Mouse (Mus musculus) layer of hippocampus, adult 8-10 months (tissue): ENCODE measurements around the gene Smarcd2. TPM values are rescaled to one million over a fixed set of nuclear protein-coding genes. Genes with fewer than 3 reads are reported as not detected.

Experiments
- DNase-seq, 2 experiments: peaks; one replicate each; pipeline ENCODE4 v3.0.0; 2022; ENCODE audit warnings: low spot score in 2 of 2
- total RNA-seq, 4 experiments: library from RNA; stranded (reverse); gene quantifications; 2 replicates each; pipeline ENCODE4 v1.2.4; 2022

Smarcd2 gene
- 10 to 100 TPM; 29.1 to 34.7 (median 31.2) TPM for total RNA-seq

GRCm38 (mm10) chr11:106272644-106273310 is at the start of gene Smarcd2:
Gene Smarcd2 (minus strand): TSS chr11:106272972.
- DNase-seq: peak; percentile 99

- DNase-seq: no peak
Measured at GRCm38 (mm10) chr11:106318406-106319366, 45.9 kb upstream of the Smarcd2 start.

- no peak for DNase-seq
Measured at GRCm38 (mm10) chr11:106317801-106318200, 45.0 kb upstream of the Smarcd2 start.

- DNase-seq: no peak
Measured at GRCm38 (mm10) chr11:106316416-106316815, 43.6 kb upstream of the Smarcd2 start.

- no peak for DNase-seq
Measured at GRCm38 (mm10) chr11:106314333-106314812, 41.6 kb upstream of the Smarcd2 start, which contains the start of gene Cd79b. Gene Cd79b (minus strand): TSS chr11:106314762.

GRCm38 (mm10) chr11:106313533-106313932 is 40.8 kb upstream of the Smarcd2 start:
- no peak for DNase-seq

GRCm38 (mm10) chr11:106310123-106310522 is 37.4 kb upstream of the Smarcd2 start:
- DNase-seq: no peak

GRCm38 (mm10) chr11:106308162-106308561 is 35.4 kb upstream of the Smarcd2 start:
- DNase-seq: no peak

- DNase-seq: no peak
Measured at GRCm38 (mm10) chr11:106307432-106307831, 34.7 kb upstream of the Smarcd2 start.

GRCm38 (mm10) chr11:106306758-106307157 is 34.0 kb upstream of the Smarcd2 start:
- DNase-seq: no peak

- no peak for DNase-seq
Measured at GRCm38 (mm10) chr11:106306065-106306385, 33.3 kb upstream of the Smarcd2 start.

GRCm38 (mm10) chr11:106305348-106306064 is 32.7 kb upstream of the Smarcd2 start:
- DNase-seq: no peak

GRCm38 (mm10) chr11:106302634-106303033 is 29.9 kb upstream of the Smarcd2 start:
- DNase-seq: no peak

- no peak for DNase-seq
Measured at GRCm38 (mm10) chr11:106301765-106302164, 29.0 kb upstream of the Smarcd2 start, which contains the start of gene Gh. Gene Gh (minus strand): TSS chr11:106301865.

GRCm38 (mm10) chr11:106291861-106292260 is 19.1 kb upstream of the Smarcd2 start:
- DNase-seq: no peak

- no peak for DNase-seq
Measured at GRCm38 (mm10) chr11:106290376-106290775, 17.6 kb upstream of the Smarcd2 start.

GRCm38 (mm10) chr11:106289369-106289768 is 16.6 kb upstream of the Smarcd2 start:
- no peak for DNase-seq

GRCm38 (mm10) chr11:106286987-106287386 is 14.2 kb upstream of the Smarcd2 start:
- DNase-seq: no peak

GRCm38 (mm10) chr11:106286206-106286605 is 13.4 kb upstream of the Smarcd2 start:
- no peak for DNase-seq

- no peak for DNase-seq
Measured at GRCm38 (mm10) chr11:106284126-106284525, 11.4 kb upstream of the Smarcd2 start.

- no peak for DNase-seq
Measured at GRCm38 (mm10) chr11:106283371-106283770, 10.6 kb upstream of the Smarcd2 start.

- no peak for DNase-seq
Measured at GRCm38 (mm10) chr11:106282452-106282851, 9.7 kb upstream of the Smarcd2 start.
